Mouse (Mus musculus): Measurements from ENCODE around the gene Gphb5.

DNA sequence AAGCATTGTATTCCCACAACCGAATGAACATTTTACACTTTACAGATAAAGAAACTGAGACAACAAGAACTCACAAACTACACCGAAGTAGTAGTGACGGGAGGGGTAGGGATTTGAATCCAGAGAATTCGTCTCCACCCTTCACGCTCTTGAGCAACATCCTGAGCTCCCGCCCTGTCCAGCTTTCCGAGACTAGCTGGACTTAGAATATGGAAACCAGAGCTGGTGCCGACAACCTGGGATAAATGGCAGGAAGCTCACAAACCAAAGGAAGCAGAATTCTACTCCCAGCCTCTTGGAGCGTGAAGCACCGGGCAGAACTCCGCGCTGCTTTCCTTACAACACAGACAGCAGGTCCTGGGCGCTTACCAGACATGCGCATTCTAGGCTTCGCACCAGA lies 28.7 kb downstream of the Gphb5 start:
- no peak for TF ChIP-seq CTCF (IDR thresholded peaks at IDR 0.05; ENCODE audit: borderline replicate concordance, insufficient read depth, low read depth, low read length)
- TF ChIP-seq POLR2A (IDR thresholded peaks at IDR 0.05; ENCODE audit: borderline replicate concordance, insufficient read depth, low read length) = no peak
